Mouse (Mus musculus): ENCODE data around the gene Upk1a.

The Upk1a gene

DNA sequence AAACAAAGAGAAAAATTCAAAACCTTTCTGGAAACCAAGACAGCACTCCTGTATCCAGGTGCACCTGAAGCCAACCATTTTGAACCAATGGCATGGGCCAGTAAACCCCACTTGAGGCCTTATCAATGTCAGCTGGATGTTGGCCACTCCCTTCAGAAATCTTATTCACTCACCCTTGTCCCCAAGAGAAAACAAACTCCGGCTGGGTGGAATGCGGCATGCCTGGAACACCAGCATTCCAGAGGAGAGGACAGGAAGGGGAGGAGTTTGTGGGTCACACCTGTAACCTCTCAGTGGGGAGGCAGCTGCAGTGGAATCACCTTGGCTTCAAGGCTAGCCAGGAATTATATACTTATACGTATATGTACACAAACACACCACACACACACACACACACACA lies 10.1 kb downstream of the Upk1a start:
- no peak for DNase-seq (ENCODE audit: low spot score)

GRCm38 (mm10) chr7:30600651-30601050 lies 12.0 kb downstream of the Upk1a start:
- no peak for DNase-seq (ENCODE audit: low spot score)

DNA sequence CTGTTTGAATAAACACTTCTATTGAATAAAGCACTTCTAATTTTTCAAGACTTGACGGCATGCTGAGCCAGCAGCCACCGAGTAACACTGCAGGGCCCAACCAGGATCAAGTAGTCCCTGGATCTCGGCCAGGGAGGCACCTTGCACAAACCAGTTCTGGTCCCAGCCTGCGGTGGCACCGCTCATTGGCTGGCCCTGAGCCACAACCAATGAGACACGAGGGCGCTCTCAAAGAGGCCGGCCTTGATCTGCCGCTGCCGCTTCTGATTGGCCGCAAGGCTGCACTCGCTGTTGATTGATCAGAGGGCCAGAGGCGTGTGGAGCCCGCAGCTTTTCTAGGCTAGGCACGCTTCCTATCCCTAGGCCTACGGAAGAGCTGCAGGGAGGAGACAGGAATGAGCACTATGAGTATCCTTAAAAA lies 12.7 kb downstream of the Upk1a start:
- peak; percentile 48 for DNase-seq (ENCODE audit: low spot score)

DNA sequence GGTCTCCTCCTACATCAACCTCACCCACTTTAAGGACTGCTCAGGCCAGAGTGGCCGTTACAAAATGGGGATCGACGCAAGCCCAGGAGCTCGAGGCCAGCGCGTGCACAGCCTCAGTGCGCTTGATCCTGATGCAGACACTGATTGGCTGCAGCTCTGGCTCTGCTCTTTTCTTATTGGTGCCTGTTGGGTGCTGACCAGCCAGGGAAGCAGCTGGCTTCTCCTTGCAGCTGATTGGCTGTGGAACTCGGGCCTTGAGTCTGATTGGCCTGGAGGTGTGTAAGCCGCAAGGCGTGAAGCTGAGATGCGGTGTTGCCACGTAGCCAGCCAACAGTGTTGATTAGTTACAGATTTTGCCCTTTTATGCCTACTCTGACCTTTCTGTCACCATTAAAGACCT lies 13.9 kb downstream of the Upk1a start, which contains the start of gene Zbtb32:
Gene Zbtb32, minus strand, starts transcription at position 124 of the 400 bp plus-strand sequence.
- DNase-seq (ENCODE audit: low spot score), result no peak

GRCm38 (mm10) chr7:30596811-30597210 lies 15.8 kb downstream of the Upk1a start:
- DNase-seq (ENCODE audit: low spot score), result no peak

- DNase-seq (ENCODE audit: low spot score), result no peak
Observed at GRCm38 (mm10) chr7:30596093-30596492, 16.6 kb downstream of the Upk1a start.

GRCm38 (mm10) chr7:30594510-30595024 lies 18.1 kb downstream of the Upk1a start:
- no peak for DNase-seq (ENCODE audit: low spot score)

DNA sequence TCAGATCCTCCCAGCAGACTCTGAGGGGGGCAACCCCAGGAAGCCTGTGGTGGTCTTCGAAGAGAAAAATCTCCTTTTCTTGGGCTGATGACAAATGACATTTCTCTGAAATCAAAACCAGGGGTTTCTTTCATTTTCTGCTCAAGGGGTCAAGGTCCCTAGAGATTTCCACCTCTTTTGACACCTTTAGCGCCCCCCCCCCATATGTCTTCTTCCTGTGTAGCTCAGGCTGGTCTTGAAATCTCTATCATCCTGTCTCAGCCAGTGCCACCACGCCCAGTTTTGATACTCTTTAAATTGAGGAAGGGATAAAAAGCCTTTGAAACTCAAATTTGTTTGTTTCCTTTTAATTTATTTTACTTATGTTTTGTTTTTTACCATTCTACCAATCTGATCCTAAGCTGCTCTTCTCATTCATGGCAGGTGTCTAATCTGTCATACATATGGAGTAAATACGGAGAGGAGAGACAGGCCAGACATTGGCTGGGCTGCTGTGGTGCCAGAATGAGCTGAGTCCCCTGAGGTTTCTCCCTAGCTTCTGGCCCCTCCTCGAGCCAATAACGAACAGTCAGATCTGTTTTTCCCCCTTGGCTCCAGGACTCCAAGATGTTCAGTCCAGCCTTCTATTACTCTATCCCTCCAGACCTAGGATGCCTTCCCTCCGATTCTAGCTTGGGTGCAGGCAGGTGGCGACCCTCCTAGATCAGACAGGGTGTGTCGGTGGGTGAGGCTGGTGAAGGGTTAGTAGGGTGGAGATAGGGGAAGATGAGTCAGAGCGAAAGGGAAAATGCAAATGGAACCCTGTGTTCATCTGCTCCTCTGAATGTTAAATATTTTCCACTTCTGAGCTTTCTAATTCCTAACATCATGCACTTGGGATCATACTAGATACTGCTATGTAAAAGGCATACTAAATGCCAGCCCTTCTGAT lies 18.8 kb downstream of the Upk1a start:
- no peak for DNase-seq (ENCODE audit: low spot score)

- DNase-seq (ENCODE audit: low spot score), result no peak
Observed at GRCm38 (mm10) chr7:30592772-30593423, 19.7 kb downstream of the Upk1a start.

- DNase-seq (ENCODE audit: low spot score), result no peak
Observed at GRCm38 (mm10) chr7:30591605-30591951, 21.1 kb downstream of the Upk1a start.

DNA sequence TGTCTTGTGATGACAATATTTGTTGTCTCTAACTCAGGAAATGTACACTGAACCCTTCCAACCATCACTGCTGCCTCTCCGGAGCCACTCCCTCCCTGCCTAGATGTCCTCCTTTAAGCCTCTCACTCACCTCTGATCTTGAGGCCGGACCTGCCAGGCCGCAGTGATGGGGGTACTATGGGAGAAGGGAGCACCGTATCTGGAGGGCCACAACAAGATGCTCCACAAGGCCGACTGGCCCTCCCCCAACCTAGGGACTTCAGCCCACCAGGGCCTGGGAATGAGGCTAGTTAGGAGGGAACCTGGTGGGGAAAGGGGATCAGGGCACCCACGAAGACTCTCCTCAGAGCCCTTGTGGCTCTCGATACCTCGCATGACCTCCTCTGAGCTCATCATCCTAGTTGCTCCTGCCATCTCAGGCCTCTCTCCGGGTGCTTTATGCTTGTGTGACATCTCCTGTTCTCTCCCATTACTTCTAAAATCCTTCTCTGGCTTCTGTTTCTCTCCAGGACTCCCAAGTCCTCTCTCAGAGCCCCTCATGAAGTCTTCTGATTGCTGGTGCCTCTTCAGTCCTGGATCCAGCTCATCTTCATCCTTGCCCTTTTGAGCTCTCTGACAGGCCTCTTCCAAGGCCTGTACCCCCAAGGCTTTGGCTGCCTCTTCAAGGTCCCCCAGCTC lies 21.6 kb downstream of the Upk1a start:
- no peak for DNase-seq (ENCODE audit: low spot score)

DNA sequence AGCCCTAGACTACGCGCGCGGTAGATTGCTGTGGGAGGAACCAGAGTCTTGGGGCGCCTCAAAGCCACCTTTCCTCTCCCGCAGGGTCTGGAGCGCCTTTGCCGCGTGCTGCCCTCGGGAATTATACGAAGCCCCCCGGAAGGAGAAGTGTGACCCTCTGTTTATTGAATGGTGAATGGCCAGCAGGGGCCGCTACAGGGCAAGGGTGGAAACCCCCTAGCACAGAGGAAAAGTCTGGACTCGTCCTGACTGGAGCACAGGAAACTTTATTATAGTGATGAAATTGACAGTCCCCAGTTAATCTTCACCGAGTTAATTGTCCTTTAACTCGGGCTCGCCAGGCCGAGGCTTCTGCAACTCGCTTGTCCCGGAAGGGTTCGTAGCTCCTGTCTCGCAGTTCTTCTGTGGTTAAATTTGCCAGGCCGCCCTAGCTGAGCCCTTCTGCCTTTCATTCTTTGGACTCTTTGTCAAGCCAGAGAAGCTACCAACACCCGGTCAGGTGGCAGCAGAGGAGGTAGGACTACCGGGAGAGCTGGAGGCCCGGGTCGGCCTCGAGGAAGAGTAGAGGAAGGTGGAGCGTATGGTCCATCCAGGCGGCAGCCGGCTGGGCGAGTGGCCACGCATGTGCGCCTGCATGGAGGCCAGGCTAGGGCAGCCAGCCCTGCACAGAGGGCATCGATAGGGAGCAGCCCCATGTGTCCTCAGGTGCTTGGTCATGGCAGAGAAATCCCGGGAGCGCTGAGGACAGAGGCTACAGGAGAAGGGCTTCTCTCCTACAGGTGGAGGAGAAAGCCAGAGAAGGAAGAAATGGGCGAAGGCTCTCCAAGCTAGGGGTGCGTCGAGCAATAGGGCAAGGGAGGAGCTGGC lies 23.0 kb downstream of the Upk1a start:
- peak; percentile 60 for DNase-seq (ENCODE audit: low spot score)

DNA sequence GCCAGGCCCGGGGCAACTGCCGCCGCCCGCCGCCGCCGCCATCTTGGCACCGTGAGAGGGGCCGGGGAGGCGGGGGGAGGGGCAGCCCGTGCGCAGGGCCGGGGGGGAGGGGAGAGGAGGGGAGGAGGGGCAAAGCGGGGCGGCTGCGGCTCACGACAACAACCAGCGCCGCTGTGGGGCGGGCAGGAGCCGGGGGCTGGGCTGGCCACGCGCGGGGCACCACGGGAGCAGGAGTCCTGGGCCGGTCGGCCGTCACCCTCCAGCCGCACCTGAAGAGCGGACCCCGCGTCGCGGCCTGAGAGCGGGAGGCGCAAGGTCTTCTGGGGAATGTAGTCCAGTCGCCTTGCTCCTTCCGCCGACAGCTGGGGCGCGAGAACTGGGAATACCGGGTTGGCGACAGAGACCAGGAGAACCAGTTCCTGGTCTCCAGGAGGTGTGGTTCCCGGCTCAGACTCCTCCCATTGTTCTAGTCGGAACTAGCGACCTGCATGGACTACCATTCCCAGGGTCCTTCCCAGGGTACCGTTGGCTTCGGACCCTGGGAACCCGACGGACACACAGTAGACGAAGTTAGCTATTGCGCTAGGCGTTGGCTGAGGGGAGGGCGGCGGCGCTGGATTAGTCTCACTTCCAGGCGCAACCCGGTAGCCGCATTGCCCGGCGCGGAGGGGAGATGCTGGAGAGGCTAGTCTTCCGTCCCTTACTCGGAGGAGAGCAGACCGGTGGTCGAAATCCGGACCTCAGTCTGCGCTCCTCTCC lies 23.8 kb downstream of the Upk1a start, which contains the start of gene Kmt2b:
Gene Kmt2b, minus strand, starts transcription at position 51 of the 759 bp plus-strand sequence.
- DNase-seq (ENCODE audit: low spot score), result peak; percentile 86

GRCm38 (mm10) chr7:30587842-30588667 lies 24.6 kb downstream of the Upk1a start:
- peak; percentile 62 for DNase-seq (ENCODE audit: low spot score)

- no peak for DNase-seq (ENCODE audit: low spot score)
Observed at GRCm38 (mm10) chr7:30586455-30587020, 26.1 kb downstream of the Upk1a start.

GRCm38 (mm10) chr7:30585170-30585569 lies 27.5 kb downstream of the Upk1a start:
- no peak for DNase-seq (ENCODE audit: low spot score)

DNA sequence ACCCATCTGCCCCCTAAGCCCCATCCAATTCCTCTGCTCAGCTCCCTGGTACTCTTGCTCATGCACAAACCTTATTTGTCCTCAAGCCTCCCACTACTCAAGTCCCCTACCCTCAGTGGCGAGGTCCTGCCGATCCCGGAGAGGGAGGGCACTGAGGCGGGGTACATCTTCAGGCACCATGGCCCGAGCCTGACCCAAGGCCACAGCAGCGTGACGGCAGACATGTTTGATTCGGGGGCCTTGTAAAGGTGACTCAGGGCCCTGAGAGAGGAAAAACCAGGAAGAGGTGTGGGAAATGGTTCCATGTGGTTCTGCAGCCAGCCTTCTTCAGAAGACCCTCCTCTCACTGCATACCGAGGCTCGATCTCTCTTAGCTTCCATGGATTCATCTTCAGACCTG lies 28.3 kb downstream of the Upk1a start:
- DNase-seq (ENCODE audit: low spot score), result no peak

DNA sequence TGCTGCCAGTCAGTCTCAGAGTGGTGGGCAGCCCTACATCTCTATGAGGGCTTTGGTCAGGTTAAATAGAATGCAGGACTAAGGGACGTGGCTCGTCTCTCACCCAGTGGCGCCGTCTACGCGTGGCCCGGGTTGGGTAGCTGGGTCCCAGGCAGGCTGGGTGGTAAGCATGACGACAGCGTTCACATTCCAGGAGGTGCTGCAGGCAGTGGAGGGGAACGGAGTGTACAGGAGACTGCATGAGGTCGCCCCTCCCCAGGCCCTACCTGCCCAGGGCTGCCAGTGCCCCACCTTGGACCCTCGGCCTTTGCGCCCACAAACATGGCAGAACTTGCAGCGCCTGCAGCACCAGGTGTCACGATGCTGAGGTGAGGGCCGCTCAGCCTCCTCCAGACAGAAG lies 31.1 kb downstream of the Upk1a start:
- DNase-seq (ENCODE audit: low spot score), result no peak

- no peak for DNase-seq (ENCODE audit: low spot score)
Observed at GRCm38 (mm10) chr7:30579950-30580349, 32.7 kb downstream of the Upk1a start.

Data from T-cell, adult 2 months (primary cell).